35 mouse cellular contexts compared by ENCODE assay signal in the genomic region with DNA sequence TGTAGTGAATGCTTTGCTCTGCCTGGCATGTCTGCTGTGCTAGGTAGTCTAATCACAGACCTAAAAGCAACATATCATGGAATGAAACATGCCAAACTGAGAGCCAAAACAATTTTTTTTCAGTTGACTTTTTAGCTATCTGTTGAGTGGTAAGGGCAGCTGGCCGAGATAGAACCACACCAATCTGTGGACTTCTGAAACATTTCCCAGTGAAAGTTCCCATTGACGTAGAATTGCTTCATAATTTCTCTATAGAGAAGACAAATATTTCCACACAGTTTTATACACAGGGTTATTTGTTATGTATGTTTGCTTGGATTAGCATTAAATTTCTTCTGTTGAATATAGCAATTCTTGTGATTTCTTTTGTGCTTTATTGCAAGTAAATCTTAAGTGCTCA.
"Had no signal": no experiment of that assay in that cellular context is flagged by ENCODE, and none has a peak within 500 bp of the region (broad histone marks: within the 10 kb centered on the region; RNA-seq: fewer than 3 reads in every experiment).

No protein-coding gene starts in this region.

- H3K4me1 ChIP-seq: hindbrain, embryonic 10.5 days; hindbrain, embryonic 12.5 days; hindbrain, embryonic 15.5 days; intestine, embryonic 15.5 days; kidney, embryonic 15.5 days had no signal

- H3K27ac ChIP-seq: heart, adult 2 months; heart, embryonic 10.5 days; heart, embryonic 13.5 days; heart, embryonic 15.5 days; hindbrain, embryonic 10.5 days; hindbrain, embryonic 12.5 days; hindbrain, embryonic 13.5 days; hindbrain, embryonic 14.5 days; hindbrain, embryonic 15.5 days; hindbrain, postnatal 0 days; intestine, embryonic 15.5 days; kidney, embryonic 15.5 days; kidney, postnatal 0 days; layer of hippocampus, adult 2 months had no signal

- H3K9ac ChIP-seq: heart, embryonic 12.5 days; heart, embryonic 13.5 days; heart, embryonic 15.5 days; hindbrain, embryonic 12.5 days; hindbrain, embryonic 13.5 days; hindbrain, embryonic 14.5 days; hindbrain, embryonic 15.5 days; intestine, embryonic 15.5 days; kidney, embryonic 15.5 days had no signal

- H3K36me3 ChIP-seq: intestine, embryonic 15.5 days; kidney, embryonic 15.5 days had no signal

- H3K4me3 ChIP-seq: heart, adult 2 months; heart, embryonic 10.5 days; heart, embryonic 12.5 days; heart, embryonic 13.5 days; heart, embryonic 15.5 days; hindbrain, embryonic 10.5 days; hindbrain, embryonic 12.5 days; hindbrain, embryonic 13.5 days; hindbrain, embryonic 15.5 days; intestine, embryonic 15.5 days; kidney, embryonic 15.5 days; layer of hippocampus, adult 2 months had no signal

- H3K9me3 ChIP-seq: heart, embryonic 10.5 days; heart, embryonic 12.5 days; heart, embryonic 13.5 days; heart, embryonic 15.5 days; hindbrain, embryonic 10.5 days; hindbrain, embryonic 12.5 days; hindbrain, embryonic 15.5 days; intestine, embryonic 15.5 days; kidney, embryonic 15.5 days had no signal

- DNase-seq: heart, adult 2 months; heart, postnatal 10 days; heart, postnatal 14 days; heart, postnatal 36 days; heart, postnatal 4 days; kidney, adult 11 months; kidney, adult 18-20 months; kidney, adult 2 months; kidney, adult 8-10 months; kidney, adult 9 months; kidney, postnatal 10 days; kidney, postnatal 14 days; kidney, postnatal 25 days; kidney, postnatal 36 days; kidney, postnatal 4 days; layer of hippocampus, adult 9-11 months had no signal

- H3K27me3 ChIP-seq: heart, embryonic 12.5 days; heart, embryonic 13.5 days; heart, embryonic 15.5 days; hindbrain, embryonic 12.5 days; hindbrain, embryonic 13.5 days; hindbrain, embryonic 15.5 days; intestine, embryonic 15.5 days; kidney, embryonic 15.5 days had no signal

- H3K4me2 ChIP-seq: heart, embryonic 11.5 days; heart, embryonic 12.5 days; heart, embryonic 13.5 days; heart, embryonic 15.5 days; hindbrain, embryonic 12.5 days; hindbrain, embryonic 13.5 days; hindbrain, embryonic 14.5 days; hindbrain, embryonic 15.5 days; intestine, embryonic 15.5 days; kidney, embryonic 15.5 days had no signal

- ATAC-seq: hindbrain, embryonic 16.5 days; hindbrain, postnatal 0 days; inflammation-experienced regulatory T-cells, adult 6 months; intestine, embryonic 15.5 days; intestine, embryonic 16.5 days; intestine, postnatal 0 days had no signal
